Mouse (Mus musculus) forebrain, embryonic 14.5 days (tissue): ENCODE data around the gene Fam163b. TPM values are rescaled to one million over a fixed set of nuclear protein-coding genes. Genes with fewer than 3 reads are reported as not detected.
A peak's percentile ranks its signal among the peaks of the same experiment; 100 is the strongest.

Experiments
- ATAC-seq: fragments of 200-750 bp; cut with Nextera tagmentation; 2 replicates; pipeline ENCODE4 v1.8.0; 2017; ENCODE audit warnings: mild to moderate bottlenecking, moderate library complexity
- DNase-seq: peaks from one replicate; pipeline ENCODE4 v3.0.0-alpha.2; 2015; ENCODE audit warnings: low spot score
- H3K27ac ChIP-seq: fragments of 300-500 bp; sonication (generic); 2 replicates; pipeline ENCODE4 v1.5.1; 2014; ENCODE audit warnings: low read depth, mild to moderate bottlenecking, control low read depth, low read length, moderate library complexity
- H3K27me3 ChIP-seq: fragments of 300-500 bp; sonication (generic); replicated peaks from 2 replicates; pipeline ENCODE4 v1.6.1; 2014; ENCODE audit warnings: low read length, control low read depth, mixed read lengths; ENCODE audit not compliant: control insufficient read depth, insufficient read depth
- H3K36me3 ChIP-seq: fragments of 300-500 bp; sonication (generic); 2 replicates; pipeline ENCODE4 v1.6.1; 2014; ENCODE audit warnings: low read length, control low read depth; ENCODE audit not compliant: control insufficient read depth, insufficient read depth
- H3K4me1 ChIP-seq: fragments of 300-500 bp; sonication (generic); 2 replicates; pipeline ENCODE4 v1.6.1; 2014; ENCODE audit warnings: antibody characterized with exemption, low read length, control low read depth; ENCODE audit not compliant: control insufficient read depth, insufficient read depth
- H3K4me2 ChIP-seq: fragments of 300-500 bp; sonication (generic); 2 replicates; pipeline ENCODE4 v1.6.1; 2014; ENCODE audit warnings: mild to moderate bottlenecking, control low read depth, low read length
- H3K4me3 ChIP-seq: fragments of 300-500 bp; sonication (generic); 2 replicates; pipeline ENCODE4 v1.5.1; 2014; ENCODE audit warnings: low read depth, low read length, control low read depth
- H3K9ac ChIP-seq: fragments of 300-500 bp; sonication (generic); 2 replicates; pipeline ENCODE4 v1.6.1; 2014; ENCODE audit warnings: mild to moderate bottlenecking, low read length, control low read depth, moderate library complexity
- H3K9me3 ChIP-seq: fragments of 300-500 bp; sonication (generic); replicated peaks from 2 replicates; pipeline ENCODE4 v1.6.1; 2016; ENCODE audit warnings: low read length, control low read depth, mixed read lengths; ENCODE audit not compliant: control insufficient read depth
- WGBS: fragments of 180-500 bp; shearing (Covaris S2); extraction: QIAGEN DNeasy Blood & Tissue Kit; methylation state at CpG from one replicate; pipeline ENCODE4 v1.1.7; 2014; 5-methylcytosine and 5-hydroxymethylcytosine counted together
- polyA plus RNA-seq: library from polyadenylated mRNA; unstranded; fragments of >200 nt; fragmentation: Nextera tagmentation; extraction: Ambion mirVana; gene quantifications from 2 replicates; pipeline ENCODE4 v1.2.1, GENCODE M21; 2014

Gene Fam163b
- polyA plus RNA-seq, 1 experiment from 2014 or later, result 2.4 TPM

- Histone ChIP-seq H3K9ac (no peak overlapping the region), H3K36me3 (no peaks in the 10 kb centered on the region), H3K4me1 (peaks cover 4% of the 10 kb centered on the region; the same call in 1 of the 2 replicates), H3K4me3 (no peak overlapping the region), H3K27ac (no peak overlapping the region), H3K9me3 (no peaks in the 10 kb centered on the region), H3K4me2 (no peak overlapping the region), H3K27me3 (no peaks in the 10 kb centered on the region)
- no peak for ATAC-seq
- DNase-seq, result no peak
- 70% methylated on average over 3 of the region's 3 CpGs for WGBS
These were observed 35.5 kb downstream of the Fam163b start for GRCm38 (mm10) chr2:27106816-27107215.

GRCm38 (mm10) chr2:27103554-27103953, 38.7 kb downstream of the Fam163b start:
- Histone ChIP-seq H3K4me3 (no peak overlapping the region), H3K4me2 (no peak overlapping the region), H3K27ac (no peak overlapping the region), H3K9me3 (no peaks in the 10 kb centered on the region), H3K4me1 (peaks cover 4% of the 10 kb centered on the region; the same call in 1 of the 2 replicates), H3K9ac (no peak overlapping the region), H3K27me3 (no peaks in the 10 kb centered on the region), H3K36me3 (no peaks in the 10 kb centered on the region)
- 57% methylated on average over 7 of the region's 7 CpGs for WGBS
- ATAC-seq (no peak), DNase-seq (peak; percentile 45)

GRCm38 (mm10) chr2:27097776-27098175, 44.5 kb downstream of the Fam163b start:
- no peak overlapping the region for H3K9ac ChIP-seq
- H3K9me3 ChIP-seq, result no peaks in the 10 kb centered on the region
- H3K4me1 ChIP-seq, result peaks cover 8% of the 10 kb centered on the region
- no peaks in the 10 kb centered on the region for H3K27me3 ChIP-seq
- ATAC-seq (peak; percentile 57; the same call in 1 of the 2 replicates), DNase-seq (peak; percentile 73)
- H3K27ac ChIP-seq, result peak overlapping the region; percentile 46; the same call in 1 of the 2 replicates
- H3K36me3 ChIP-seq, result no peaks in the 10 kb centered on the region
- no peak overlapping the region for H3K4me3 ChIP-seq
- H3K4me2 ChIP-seq, result peak overlapping the region; percentile 16; the same call in 1 of the 2 replicates
- 6% methylated on average over 6 of the region's 6 CpGs for WGBS

DNA sequence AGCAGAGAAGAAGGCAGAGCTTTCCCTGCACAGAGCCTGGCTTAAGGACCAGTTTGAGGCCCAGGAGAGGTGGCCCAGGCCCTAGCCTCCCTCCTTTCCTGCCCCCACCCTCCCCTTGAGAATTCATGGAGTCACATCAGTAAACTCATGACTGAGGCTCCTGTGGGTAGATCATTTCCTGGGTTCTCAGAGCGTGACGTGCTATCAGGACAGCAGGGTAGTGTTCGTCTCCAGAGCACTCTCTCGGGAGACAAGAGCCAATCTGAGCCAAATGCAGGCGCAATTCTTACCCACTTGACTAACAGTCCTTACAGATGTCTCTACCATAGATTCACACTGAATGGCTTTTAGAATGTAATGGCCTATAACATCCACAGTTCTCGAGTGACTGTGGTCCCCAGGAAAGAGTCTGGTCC, 45.0 kb downstream of the Fam163b start:
- Histone ChIP-seq H3K36me3 (no peaks in the 10 kb centered on the region), H3K27ac (peak overlapping the region; percentile 46; the same call in 1 of the 2 replicates), H3K9ac (no peak overlapping the region), H3K4me1 (peaks cover 8% of the 10 kb centered on the region), H3K9me3 (no peaks in the 10 kb centered on the region), H3K27me3 (no peaks in the 10 kb centered on the region), H3K4me2 (no peak overlapping the region), H3K4me3 (no peak overlapping the region)
- no peak for DNase-seq
- 69% methylated on average over 6 of the region's 6 CpGs for WGBS
- no peak for ATAC-seq

DNA sequence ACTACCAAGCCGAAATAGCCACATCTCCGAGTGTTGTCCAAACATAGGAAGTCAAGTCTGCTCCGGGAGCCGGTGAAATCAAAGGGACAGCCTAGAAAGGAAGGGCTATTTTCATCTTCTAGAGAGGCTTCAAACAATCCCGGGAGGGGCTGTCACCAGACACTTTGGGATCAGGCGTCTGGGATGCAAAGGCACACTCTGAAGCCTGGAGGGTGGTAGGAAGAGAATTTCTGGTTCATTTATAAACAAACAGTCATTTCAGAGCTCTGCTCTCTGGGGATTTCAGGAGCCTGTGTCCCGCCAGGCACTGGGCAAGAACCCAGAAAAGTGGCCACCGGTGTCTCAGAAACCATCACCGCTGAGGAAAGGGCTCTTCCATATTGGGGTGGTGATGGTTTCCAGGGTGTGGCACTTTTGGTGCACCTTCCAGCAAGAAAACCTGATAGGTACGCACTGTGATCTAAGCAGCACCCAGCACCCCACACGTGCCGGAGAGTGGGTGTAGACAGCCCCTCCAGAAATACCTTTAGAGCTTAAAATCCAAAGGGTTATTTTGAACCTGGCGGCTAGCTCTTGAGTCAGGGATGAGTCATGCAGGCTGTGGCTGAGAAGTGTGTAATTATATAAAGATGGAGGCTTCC, 45.8 kb downstream of the Fam163b start:
- H3K4me3 ChIP-seq, result no peak overlapping the region
- no peak overlapping the region for H3K4me2 ChIP-seq
- DNase-seq, result no peak
- H3K36me3 ChIP-seq, result no peaks in the 10 kb centered on the region
- H3K9ac ChIP-seq, result no peak overlapping the region
- H3K4me1 ChIP-seq, result peaks cover 8% of the 10 kb centered on the region
- no peak overlapping the region for H3K27ac ChIP-seq
- H3K9me3 ChIP-seq, result no peaks in the 10 kb centered on the region
- no peaks in the 10 kb centered on the region for H3K27me3 ChIP-seq
- WGBS, result 78% methylated on average over 13 of the region's 13 CpGs
- no peak for ATAC-seq

- no peak for DNase-seq
- Histone ChIP-seq H3K9me3 (no peaks in the 10 kb centered on the region), H3K4me1 (peaks cover 8% of the 10 kb centered on the region), H3K4me3 (no peak overlapping the region), H3K9ac (no peak overlapping the region), H3K4me2 (no peak overlapping the region), H3K27ac (no peak overlapping the region), H3K27me3 (no peaks in the 10 kb centered on the region), H3K36me3 (no peaks in the 10 kb centered on the region)
- WGBS, result 94% methylated on average over 7 of the region's 7 CpGs
- ATAC-seq, result no peak
These were observed 47.1 kb downstream of the Fam163b start for GRCm38 (mm10) chr2:27095178-27095577.

GRCm38 (mm10) chr2:27089238-27089637, 53.1 kb downstream of the Fam163b start:
- no peak for DNase-seq
- WGBS, result 68% methylated on average over 1 of the region's 1 CpGs
- H3K4me1 ChIP-seq, result no peaks in the 10 kb centered on the region
- no peaks in the 10 kb centered on the region for H3K36me3 ChIP-seq
- no peak overlapping the region for H3K9ac ChIP-seq
- no peak overlapping the region for H3K4me2 ChIP-seq
- H3K27ac ChIP-seq, result no peak overlapping the region
- no peak overlapping the region for H3K4me3 ChIP-seq
- no peaks in the 10 kb centered on the region for H3K9me3 ChIP-seq
- ATAC-seq, result no peak
- H3K27me3 ChIP-seq, result no peaks in the 10 kb centered on the region

DNA sequence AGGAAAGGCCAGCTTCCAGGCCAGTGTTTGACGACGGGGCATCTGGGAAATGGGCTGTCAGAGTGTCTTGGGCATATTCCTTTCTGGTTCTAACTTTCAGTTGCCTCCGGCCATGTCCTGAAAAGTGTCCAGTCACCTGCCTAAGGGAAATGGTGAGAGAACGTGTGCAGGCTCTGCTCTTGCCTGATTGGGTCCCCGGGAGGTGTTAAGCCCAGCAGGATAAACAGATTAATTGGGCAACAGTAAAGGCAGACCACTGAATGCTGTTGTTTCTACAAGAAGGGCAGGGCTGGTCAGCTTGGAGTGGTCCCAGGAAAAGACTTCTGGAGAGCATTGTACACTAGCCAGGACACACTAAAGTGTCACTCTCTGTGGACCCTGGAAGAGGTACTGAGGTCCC, 53.6 kb downstream of the Fam163b start:
- Histone ChIP-seq H3K9me3 (no peaks in the 10 kb centered on the region), H3K9ac (no peak overlapping the region), H3K27ac (no peak overlapping the region), H3K4me1 (no peaks in the 10 kb centered on the region), H3K27me3 (no peaks in the 10 kb centered on the region), H3K4me2 (no peak overlapping the region), H3K4me3 (no peak overlapping the region), H3K36me3 (no peaks in the 10 kb centered on the region)
- ATAC-seq (no peak), DNase-seq (no peak)
- WGBS, result 66% methylated on average over 5 of the region's 5 CpGs

DNA sequence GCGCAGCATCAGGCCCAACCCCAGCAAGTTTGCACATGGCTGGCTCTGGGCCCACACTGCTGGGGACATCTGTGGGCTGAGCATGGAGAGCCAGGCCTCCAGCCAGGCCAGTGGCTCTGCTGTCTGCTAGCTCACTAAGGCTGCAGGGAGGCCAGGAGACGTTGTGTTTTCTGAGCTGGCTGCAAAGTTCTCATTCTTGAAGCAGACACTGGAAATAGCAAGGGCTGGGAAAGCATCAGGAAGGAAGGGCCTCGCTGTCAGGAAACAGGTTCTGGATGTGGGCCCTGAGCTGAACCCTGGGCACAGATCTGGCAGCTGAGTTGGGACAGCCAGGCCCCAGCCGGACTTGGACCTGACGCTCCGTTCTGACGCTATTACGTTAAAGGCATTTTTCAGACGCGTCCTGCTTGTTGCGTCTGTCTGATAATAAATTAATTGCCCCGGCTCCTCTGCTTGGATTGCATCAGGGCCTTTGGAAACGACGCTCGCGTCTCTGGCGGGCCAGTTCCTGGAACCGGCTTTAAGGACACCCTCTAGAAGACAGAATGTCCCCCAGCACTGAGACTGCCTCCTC, 54.1 kb downstream of the Fam163b start:
- no peaks in the 10 kb centered on the region for H3K9me3 ChIP-seq
- H3K27me3 ChIP-seq, result no peaks in the 10 kb centered on the region
- no peak overlapping the region for H3K4me2 ChIP-seq
- WGBS, result 72% methylated on average over 18 of the region's 18 CpGs
- H3K4me1 ChIP-seq, result no peaks in the 10 kb centered on the region
- H3K9ac ChIP-seq, result no peak overlapping the region
- no peaks in the 10 kb centered on the region for H3K36me3 ChIP-seq
- no peak overlapping the region for H3K4me3 ChIP-seq
- DNase-seq (no peak), ATAC-seq (no peak)
- no peak overlapping the region for H3K27ac ChIP-seq
